Mouse (Mus musculus): ENCODE data around the gene Nup210. TPM values are rescaled to one million over a fixed set of nuclear protein-coding genes. Genes with fewer than 3 reads are reported as not detected.

The Nup210 gene
- total and polyA plus RNA-seq, 2 experiments from 2014 or later: 12.5 to 52.6 TPM

- no peak for TF ChIP-seq CTCF (IDR thresholded peaks at IDR 0.05; ENCODE audit: low read depth)
- 74% methylated on average over 2 of the region's 2 CpGs for WGBS
- no peak overlapping the region for H3K4me3 ChIP-seq (ENCODE audit: low read depth, low read length)
- no peak overlapping the region for H3K4me2 ChIP-seq (ENCODE audit: low read depth)
- H3K36me3 ChIP-seq (ENCODE audit: insufficient read depth): no peaks in the 10 kb centered on the region
- no peaks in the 10 kb centered on the region for H3K9me3 ChIP-seq (ENCODE audit: low read length)
- DNase-seq (no peak), ATAC-seq (no peak)
- no peak overlapping the region for H3K9ac ChIP-seq
- peaks cover 19% of the 10 kb centered on the region for H3K4me1 ChIP-seq (ENCODE audit: insufficient read depth)
- no peak overlapping the region for H3K27ac ChIP-seq (ENCODE audit: low read depth, low read length)
- H3K27me3 ChIP-seq (ENCODE audit: insufficient read depth, low read length): no peaks in the 10 kb centered on the region
Observed at GRCm38 (mm10) chr6:91120206-91120605, 3.6 kb upstream of the Nup210 start.

GRCm38 (mm10) chr6:91118526-91118925, 1.9 kb upstream of the Nup210 start:
- ATAC-seq (no peak), DNase-seq (no peak)
- TF ChIP-seq CTCF (IDR thresholded peaks at IDR 0.05; ENCODE audit: low read depth): no peak
- no peak overlapping the region for H3K4me3 ChIP-seq (ENCODE audit: low read depth, low read length)
- H3K4me1 ChIP-seq (ENCODE audit: insufficient read depth): peaks cover 27% of the 10 kb centered on the region
- H3K4me2 ChIP-seq (ENCODE audit: low read depth): no peak overlapping the region
- no peak overlapping the region for H3K9ac ChIP-seq
- no peak overlapping the region for H3K27ac ChIP-seq (ENCODE audit: low read depth, low read length)
- H3K27me3 ChIP-seq (ENCODE audit: insufficient read depth, low read length): no peaks in the 10 kb centered on the region
- no peaks in the 10 kb centered on the region for H3K36me3 ChIP-seq (ENCODE audit: insufficient read depth)
- no peaks in the 10 kb centered on the region for H3K9me3 ChIP-seq (ENCODE audit: low read length)

DNA sequence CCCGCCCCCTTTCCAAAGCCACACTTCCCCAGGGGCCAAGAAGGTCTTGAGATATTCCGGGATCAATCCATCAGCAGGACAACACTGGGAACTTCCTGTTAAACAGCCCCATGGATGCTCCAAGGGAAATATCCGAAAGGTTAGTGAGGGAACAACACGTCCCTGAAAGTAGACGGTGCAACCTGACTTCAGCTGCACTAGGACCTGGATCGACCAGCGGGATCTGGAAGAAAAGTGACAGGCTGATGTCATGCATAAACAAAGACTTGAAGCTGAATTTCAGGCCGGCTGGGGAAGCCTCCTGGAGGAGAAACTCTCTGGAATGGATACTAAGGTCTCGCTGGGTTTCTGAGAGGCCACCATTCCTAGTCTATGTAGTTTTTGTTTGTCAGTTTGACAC, 520 bp upstream of the Nup210 start:
- 2% methylated on average over 9 of the region's 9 CpGs for WGBS
- H3K4me3 ChIP-seq (ENCODE audit: low read depth, low read length): peak overlapping the region; percentile 79
- no peak for DNase-seq
- peak; percentile 59 for ATAC-seq
- TF ChIP-seq CTCF (IDR thresholded peaks at IDR 0.05; ENCODE audit: low read depth): no peak
- peak overlapping the region; percentile 93 for H3K27ac ChIP-seq (ENCODE audit: low read depth, low read length)
- peak overlapping the region; percentile 74 for H3K4me2 ChIP-seq (ENCODE audit: low read depth)
- H3K4me1 ChIP-seq (ENCODE audit: insufficient read depth): peaks cover 27% of the 10 kb centered on the region
- no peaks in the 10 kb centered on the region for H3K36me3 ChIP-seq (ENCODE audit: insufficient read depth)
- no peaks in the 10 kb centered on the region for H3K27me3 ChIP-seq (ENCODE audit: insufficient read depth, low read length)
- peak overlapping the region; percentile 82 for H3K9ac ChIP-seq
- H3K9me3 ChIP-seq (ENCODE audit: low read length): no peaks in the 10 kb centered on the region

- peaks cover 27% of the 10 kb centered on the region for H3K4me1 ChIP-seq (ENCODE audit: insufficient read depth)
- no peaks in the 10 kb centered on the region for H3K9me3 ChIP-seq (ENCODE audit: low read length)
- TF ChIP-seq CTCF (IDR thresholded peaks at IDR 0.05; ENCODE audit: low read depth): no peak
- H3K4me2 ChIP-seq (ENCODE audit: low read depth): peak overlapping the region; percentile 74
- no peak for ATAC-seq
- H3K36me3 ChIP-seq (ENCODE audit: insufficient read depth): no peaks in the 10 kb centered on the region
- no peaks in the 10 kb centered on the region for H3K27me3 ChIP-seq (ENCODE audit: insufficient read depth, low read length)
- H3K9ac ChIP-seq: peak overlapping the region; percentile 82
- 14% methylated on average over 4 of the region's 4 CpGs for WGBS
- H3K27ac ChIP-seq (ENCODE audit: low read depth, low read length): peak overlapping the region; percentile 93
- no peak for DNase-seq
- peak overlapping the region; percentile 79 for H3K4me3 ChIP-seq (ENCODE audit: low read depth, low read length)
Observed at GRCm38 (mm10) chr6:91115863-91116243, 776 bp downstream of the Nup210 start.

DNA sequence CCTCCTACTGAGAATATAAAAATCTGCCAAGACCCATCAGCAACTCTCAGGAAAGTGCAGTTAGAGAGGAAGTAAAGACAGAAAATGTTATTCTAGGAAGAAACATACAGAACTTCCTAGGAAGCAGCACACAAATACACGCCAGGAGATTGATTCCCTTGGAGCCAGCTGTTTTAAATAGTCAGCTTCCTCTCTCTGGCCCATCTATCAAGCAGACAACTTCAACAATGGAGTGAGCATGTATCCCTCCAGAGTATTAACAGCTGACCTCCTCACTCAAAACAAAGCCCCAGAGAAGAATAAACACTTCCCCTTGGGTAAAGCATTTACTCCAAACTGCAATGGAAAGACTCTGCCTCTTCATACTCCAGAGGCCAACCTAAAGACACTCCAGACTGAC, 1.5 kb downstream of the Nup210 start:
- no peak for DNase-seq
- Histone ChIP-seq H3K4me1 (ENCODE audit: insufficient read depth) (peaks cover 27% of the 10 kb centered on the region), H3K9me3 (ENCODE audit: low read length) (no peaks in the 10 kb centered on the region), H3K4me2 (ENCODE audit: low read depth) (peak overlapping the region; percentile 74; the same call in 1 of the 2 replicates), H3K36me3 (ENCODE audit: insufficient read depth) (no peaks in the 10 kb centered on the region), H3K27ac (ENCODE audit: low read depth, low read length) (no peak overlapping the region), H3K4me3 (ENCODE audit: low read depth, low read length) (no peak overlapping the region), H3K27me3 (ENCODE audit: insufficient read depth, low read length) (no peaks in the 10 kb centered on the region), H3K9ac (no peak overlapping the region)
- 37% methylated on average over 1 of the region's 1 CpGs for WGBS
- ATAC-seq: no peak
- TF ChIP-seq CTCF (IDR thresholded peaks at IDR 0.05; ENCODE audit: low read depth): no peak

- DNase-seq (no peak), ATAC-seq (no peak)
- Histone ChIP-seq H3K4me1 (ENCODE audit: insufficient read depth) (peaks cover 27% of the 10 kb centered on the region), H3K4me3 (ENCODE audit: low read depth, low read length) (no peak overlapping the region), H3K27ac (ENCODE audit: low read depth, low read length) (no peak overlapping the region), H3K27me3 (ENCODE audit: insufficient read depth, low read length) (no peaks in the 10 kb centered on the region), H3K9me3 (ENCODE audit: low read length) (no peaks in the 10 kb centered on the region), H3K36me3 (ENCODE audit: insufficient read depth) (no peaks in the 10 kb centered on the region), H3K4me2 (ENCODE audit: low read depth) (0 out of 2 replicates have a peak overlapping the region, but pooled peaks have one; percentile 74), H3K9ac (no peak overlapping the region)
- TF ChIP-seq CTCF (IDR thresholded peaks at IDR 0.05; ENCODE audit: low read depth): no peak
- 39% methylated on average over 2 of the region's 2 CpGs for WGBS
Observed at GRCm38 (mm10) chr6:91114716-91115115, 1.9 kb downstream of the Nup210 start.

- Histone ChIP-seq H3K36me3 (ENCODE audit: insufficient read depth) (no peaks in the 10 kb centered on the region), H3K27ac (ENCODE audit: low read depth, low read length) (no peak overlapping the region), H3K4me3 (ENCODE audit: low read depth, low read length) (no peak overlapping the region), H3K27me3 (ENCODE audit: insufficient read depth, low read length) (no peaks in the 10 kb centered on the region), H3K4me1 (ENCODE audit: insufficient read depth) (peaks cover 17% of the 10 kb centered on the region), H3K9me3 (ENCODE audit: low read length) (no peaks in the 10 kb centered on the region), H3K4me2 (ENCODE audit: low read depth) (no peak overlapping the region), H3K9ac (no peak overlapping the region)
- no peak for TF ChIP-seq CTCF (IDR thresholded peaks at IDR 0.05; ENCODE audit: low read depth)
- no peak for DNase-seq
- ATAC-seq: no peak
- 93% methylated on average over 3 of the region's 3 CpGs for WGBS
Observed at GRCm38 (mm10) chr6:91111954-91112252, 4.7 kb downstream of the Nup210 start.

All from forebrain, postnatal 0 days (tissue).